Mouse (Mus musculus): Measurements from ENCODE around the gene Sec14l3. TPM values are rescaled to one million over a fixed set of nuclear protein-coding genes. Genes with fewer than 3 reads are reported as not detected.
"Not testable (repeated sequence)": the region's sequence is repeated elsewhere in the genome, so short reads cannot be mapped to it uniquely, and the experiment has no call there.

Sec14l3 gene
- polyA plus RNA-seq (2014; fragmentation: Nextera tagmentation; extraction: Ambion mirVana), result not detected in 2 replicates

DNA sequence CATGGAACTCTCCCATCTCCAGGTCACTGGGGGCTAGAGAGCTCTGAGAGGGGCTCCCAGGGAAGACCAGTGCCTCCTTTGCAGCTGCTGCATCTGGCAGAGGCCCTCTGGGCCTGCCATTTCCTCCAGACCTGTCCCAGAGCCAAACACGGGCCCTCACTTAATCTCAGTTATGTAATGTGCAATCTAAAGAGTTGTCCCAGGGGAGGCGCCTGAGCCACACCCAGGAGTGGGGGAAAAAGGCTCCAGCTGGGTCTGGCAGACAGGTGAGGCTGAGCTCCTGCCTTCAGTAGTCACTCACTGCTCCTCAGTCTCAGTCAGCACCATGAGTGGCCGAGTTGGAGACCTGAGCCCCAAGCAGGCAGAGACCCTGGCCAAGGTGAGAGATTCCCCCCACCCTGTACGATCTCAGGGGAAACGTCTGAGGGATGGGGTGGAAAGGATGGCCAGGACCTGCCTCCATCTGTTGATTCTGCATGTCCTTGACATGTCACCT lies at the start of gene Sec14l3:
Gene Sec14l3, plus strand, starts transcription at position 215 of the 496 bp plus-strand sequence.
- Histone ChIP-seq H3K4me3 (ENCODE audit: low read depth, low read length) (no peak within 1 kb of the TSS), H3K27ac (replicated peaks; ENCODE audit: low read depth, low read length) (no peak within 1 kb of the TSS), H3K27me3 (ENCODE audit: control insufficient read depth, insufficient read depth, low read length) (no peaks in the 10 kb centered on the region), H3K9ac (replicated peaks; ENCODE audit: low read length) (no peak within 1 kb of the TSS), H3K4me1 (ENCODE audit: control insufficient read depth, insufficient read depth, low read length) (no peaks in the 10 kb centered on the region), H3K36me3 (replicated peaks; ENCODE audit: control insufficient read depth, insufficient read depth, low read depth, low read length) (no peaks in the 10 kb centered on the region), H3K4me2 (ENCODE audit: low read depth, low read length) (no peak within 1 kb of the TSS), H3K9me3 (replicated peaks; ENCODE audit: control insufficient read depth, low read length) (no peaks in the 10 kb centered on the region)
- ATAC-seq (replicated peaks; ENCODE audit: insufficient number of reproducible peaks, low FRiP score, low TSS enrichment, low read depth) (no peak), DNase-seq (ENCODE audit: low spot score) (no peak)
- 66% methylated on average over 5 of the region's 5 CpGs for WGBS

DNA sequence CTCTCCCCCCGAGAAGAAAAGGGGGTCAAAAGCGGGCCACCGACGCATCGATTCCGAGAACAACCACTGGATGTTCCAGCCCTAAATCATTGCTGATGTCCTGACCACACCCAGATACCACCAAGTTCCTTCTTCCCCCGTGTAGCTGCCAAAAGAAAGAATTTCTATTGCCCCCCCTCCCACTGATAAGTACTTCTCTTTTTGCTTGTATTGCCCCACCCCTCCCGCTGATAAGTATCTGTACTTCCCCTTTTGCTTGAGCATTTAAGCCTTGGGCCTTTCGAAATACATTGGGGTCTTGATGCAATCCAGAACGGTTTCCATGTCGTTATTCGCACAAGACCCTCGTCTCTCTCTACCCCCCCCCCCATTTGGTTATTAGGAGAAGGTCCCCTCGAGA lies 48.8 kb upstream of the Sec14l3 start:
- H3K27ac ChIP-seq (replicated peaks; ENCODE audit: low read depth, low read length); DNase-seq (ENCODE audit: low spot score): not testable (repeated sequence)

DNA sequence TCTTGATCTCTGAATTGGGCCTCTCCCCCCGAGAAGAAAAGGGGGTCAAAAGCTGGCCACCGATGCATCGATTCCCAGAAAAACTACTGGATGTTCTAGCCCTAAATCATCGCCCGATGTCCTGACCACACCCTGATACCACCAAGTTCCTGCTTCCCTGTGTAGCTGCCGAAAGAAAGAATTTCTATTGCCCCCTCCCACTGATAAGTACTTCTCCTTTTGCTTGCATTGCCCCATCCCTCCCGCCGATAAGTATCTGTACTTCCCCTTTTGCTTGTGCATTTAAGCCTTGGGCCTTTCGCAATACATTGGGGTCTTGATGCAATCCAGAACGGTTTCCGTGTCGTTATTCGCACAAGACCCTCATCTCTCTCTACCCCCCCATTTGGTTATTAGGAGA lies 42.5 kb upstream of the Sec14l3 start:
- H3K9ac ChIP-seq (replicated peaks; ENCODE audit: low read length); H3K27me3 ChIP-seq (ENCODE audit: control insufficient read depth, insufficient read depth, low read length); H3K4me1 ChIP-seq (ENCODE audit: control insufficient read depth, insufficient read depth, low read length); H3K4me3 ChIP-seq (ENCODE audit: low read depth, low read length); DNase-seq (ENCODE audit: low spot score); H3K36me3 ChIP-seq (replicated peaks; ENCODE audit: control insufficient read depth, insufficient read depth, low read depth, low read length); ATAC-seq (replicated peaks; ENCODE audit: insufficient number of reproducible peaks, low FRiP score, low TSS enrichment, low read depth); H3K4me2 ChIP-seq (ENCODE audit: low read depth, low read length); H3K9me3 ChIP-seq (replicated peaks; ENCODE audit: control insufficient read depth, low read length); H3K27ac ChIP-seq (replicated peaks; ENCODE audit: low read depth, low read length): not testable (repeated sequence)
- 92% methylated on average over 13 of the region's 13 CpGs for WGBS

More for the DNA sequence above, 48.8 kb upstream of the Sec14l3 start:
- ATAC-seq (replicated peaks; ENCODE audit: insufficient number of reproducible peaks, low FRiP score, low TSS enrichment, low read depth); H3K4me1 ChIP-seq (ENCODE audit: control insufficient read depth, insufficient read depth, low read length); H3K27me3 ChIP-seq (ENCODE audit: control insufficient read depth, insufficient read depth, low read length); H3K9me3 ChIP-seq (replicated peaks; ENCODE audit: control insufficient read depth, low read length); H3K9ac ChIP-seq (replicated peaks; ENCODE audit: low read length); H3K4me2 ChIP-seq (ENCODE audit: low read depth, low read length); H3K36me3 ChIP-seq (replicated peaks; ENCODE audit: control insufficient read depth, insufficient read depth, low read depth, low read length); H3K4me3 ChIP-seq (ENCODE audit: low read depth, low read length): not testable (repeated sequence)
- WGBS, result 91% methylated on average over 14 of the region's 14 CpGs

DNA sequence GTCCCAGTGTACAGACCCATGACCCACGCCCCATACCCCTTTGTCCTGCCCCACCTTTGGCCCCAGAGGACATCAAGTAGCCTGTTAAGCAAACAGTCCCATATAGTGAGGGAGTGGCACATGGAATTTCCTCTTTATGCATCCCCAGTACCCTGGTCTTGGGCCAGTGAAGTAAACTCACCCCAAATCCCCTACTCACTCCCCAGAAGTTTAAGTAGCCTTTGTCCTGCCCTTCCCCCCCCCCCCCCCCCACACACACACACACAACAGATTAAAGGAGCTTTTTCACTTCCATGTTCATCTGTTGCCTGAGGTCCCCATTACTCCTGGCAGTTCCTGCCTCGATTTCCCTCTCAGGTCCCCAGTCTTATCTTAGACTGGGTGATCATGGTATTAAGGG lies 41.3 kb upstream of the Sec14l3 start:
- Histone ChIP-seq H3K4me1 (ENCODE audit: control insufficient read depth, insufficient read depth, low read length) (no peaks in the 10 kb centered on the region), H3K27ac (replicated peaks; ENCODE audit: low read depth, low read length) (no peak overlapping the region), H3K4me2 (ENCODE audit: low read depth, low read length) (no peak overlapping the region), H3K4me3 (ENCODE audit: low read depth, low read length) (no peak overlapping the region), H3K9me3 (replicated peaks; ENCODE audit: control insufficient read depth, low read length) (no peaks in the 10 kb centered on the region), H3K27me3 (ENCODE audit: control insufficient read depth, insufficient read depth, low read length) (no peaks in the 10 kb centered on the region), H3K36me3 (replicated peaks; ENCODE audit: control insufficient read depth, insufficient read depth, low read depth, low read length) (no peaks in the 10 kb centered on the region), H3K9ac (replicated peaks; ENCODE audit: low read length) (no peak overlapping the region)
- no peak for ATAC-seq (replicated peaks; ENCODE audit: insufficient number of reproducible peaks, low FRiP score, low TSS enrichment, low read depth)
- WGBS, result 71% methylated on average over 2 of the region's 2 CpGs
- DNase-seq (ENCODE audit: low spot score), result no peak

DNA sequence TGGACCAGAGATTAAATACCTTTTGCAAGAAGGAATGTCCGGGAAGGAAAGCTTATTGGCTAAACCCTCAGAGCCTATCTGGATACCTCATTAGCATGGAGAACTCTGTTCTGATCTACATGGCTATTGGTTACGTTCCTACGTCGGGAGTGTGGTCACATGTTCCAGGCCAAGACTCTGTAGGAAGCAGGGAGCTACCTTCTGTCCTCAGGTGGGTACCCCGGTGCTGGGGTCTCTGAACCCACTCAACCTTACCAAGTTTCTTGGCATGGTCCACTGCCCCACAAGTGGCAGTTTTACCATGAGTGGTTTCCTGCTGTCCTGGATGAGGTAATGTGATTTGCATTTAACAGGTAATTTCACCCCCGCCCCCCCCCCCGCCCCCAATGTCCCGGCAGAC lies 37.6 kb upstream of the Sec14l3 start:
- no peak overlapping the region for H3K4me3 ChIP-seq (ENCODE audit: low read depth, low read length)
- no peaks in the 10 kb centered on the region for H3K27me3 ChIP-seq (ENCODE audit: control insufficient read depth, insufficient read depth, low read length)
- H3K27ac ChIP-seq (replicated peaks; ENCODE audit: low read depth, low read length), result no peak overlapping the region
- WGBS, result 83% methylated on average over 8 of the region's 8 CpGs
- no peaks in the 10 kb centered on the region for H3K4me1 ChIP-seq (ENCODE audit: control insufficient read depth, insufficient read depth, low read length)
- no peaks in the 10 kb centered on the region for H3K36me3 ChIP-seq (replicated peaks; ENCODE audit: control insufficient read depth, insufficient read depth, low read depth, low read length)
- H3K4me2 ChIP-seq (ENCODE audit: low read depth, low read length), result no peak overlapping the region
- H3K9ac ChIP-seq (replicated peaks; ENCODE audit: low read length), result no peak overlapping the region
- ATAC-seq (replicated peaks; ENCODE audit: insufficient number of reproducible peaks, low FRiP score, low TSS enrichment, low read depth) (no peak), DNase-seq (ENCODE audit: low spot score) (no peak)
- no peaks in the 10 kb centered on the region for H3K9me3 ChIP-seq (replicated peaks; ENCODE audit: control insufficient read depth, low read length)

DNA sequence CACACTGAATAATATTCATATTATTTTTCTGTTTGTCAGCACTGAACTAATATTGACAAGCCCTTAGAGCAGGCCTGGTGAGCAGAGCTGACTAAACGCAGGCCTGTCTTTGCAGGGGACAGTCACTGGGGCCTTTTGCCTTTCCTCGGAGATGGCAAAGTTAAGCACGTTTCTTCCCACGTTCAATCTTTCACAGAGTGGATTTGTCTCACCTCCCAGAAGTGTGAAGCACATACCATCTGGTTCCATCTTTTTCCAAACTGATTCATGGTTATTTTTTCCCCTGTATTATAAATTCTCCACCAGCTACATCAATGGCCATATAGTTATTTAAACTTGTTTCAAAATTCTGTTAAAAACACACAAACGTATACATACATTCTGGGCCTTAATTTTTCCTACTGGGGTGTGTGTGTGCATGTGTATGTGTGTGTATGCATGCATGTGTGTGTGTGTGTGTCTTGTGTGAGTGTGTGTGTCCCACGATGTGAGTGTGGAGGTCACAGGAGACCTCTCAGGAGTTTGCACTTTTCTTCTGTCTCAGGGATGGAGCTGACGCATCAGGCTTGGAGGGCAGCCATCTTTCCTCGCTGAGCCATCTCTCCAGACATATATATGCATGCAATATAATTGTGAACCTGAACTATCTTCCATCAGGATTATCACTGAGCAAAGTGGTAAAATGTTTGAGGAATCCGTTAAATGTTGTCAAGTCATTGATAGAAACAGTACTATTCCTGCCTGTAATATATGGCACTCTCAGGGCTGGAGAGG lies 36.9 kb upstream of the Sec14l3 start:
- ATAC-seq (replicated peaks; ENCODE audit: insufficient number of reproducible peaks, low FRiP score, low TSS enrichment, low read depth), result no peak
- H3K9ac ChIP-seq (replicated peaks; ENCODE audit: low read length), result no peak overlapping the region
- H3K9me3 ChIP-seq (replicated peaks; ENCODE audit: control insufficient read depth, low read length), result no peaks in the 10 kb centered on the region
- H3K36me3 ChIP-seq (replicated peaks; ENCODE audit: control insufficient read depth, insufficient read depth, low read depth, low read length), result no peaks in the 10 kb centered on the region
- DNase-seq (ENCODE audit: low spot score), result no peak
- H3K4me3 ChIP-seq (ENCODE audit: low read depth, low read length), result no peak overlapping the region
- H3K27ac ChIP-seq (replicated peaks; ENCODE audit: low read depth, low read length), result no peak overlapping the region
- WGBS, result 76% methylated on average over 9 of the region's 9 CpGs
- no peak overlapping the region for H3K4me2 ChIP-seq (ENCODE audit: low read depth, low read length)
- no peaks in the 10 kb centered on the region for H3K4me1 ChIP-seq (ENCODE audit: control insufficient read depth, insufficient read depth, low read length)
- no peaks in the 10 kb centered on the region for H3K27me3 ChIP-seq (ENCODE audit: control insufficient read depth, insufficient read depth, low read length)

DNA sequence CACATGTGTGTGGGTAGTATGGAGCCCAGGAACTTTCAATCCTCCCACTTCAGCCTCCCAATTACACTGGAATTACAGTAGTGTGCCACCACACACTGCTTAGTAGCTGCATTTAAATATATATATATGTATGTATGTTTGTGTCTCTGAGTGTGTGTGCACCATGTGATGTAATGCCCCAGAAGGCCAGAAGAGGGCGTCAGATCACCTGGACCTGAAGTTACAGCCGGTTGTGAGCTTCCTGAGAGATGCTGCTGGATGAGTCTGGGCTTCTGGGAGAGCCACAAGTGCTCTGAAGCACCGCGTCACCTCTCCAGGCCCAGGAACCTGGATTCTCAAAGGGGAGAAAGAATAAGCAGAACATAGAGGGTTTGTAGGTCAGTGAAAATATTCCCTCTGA lies 35.3 kb upstream of the Sec14l3 start:
- Histone ChIP-seq H3K27ac (replicated peaks; ENCODE audit: low read depth, low read length) (no peak overlapping the region), H3K4me3 (ENCODE audit: low read depth, low read length) (no peak overlapping the region), H3K9me3 (replicated peaks; ENCODE audit: control insufficient read depth, low read length) (no peaks in the 10 kb centered on the region), H3K9ac (replicated peaks; ENCODE audit: low read length) (no peak overlapping the region), H3K4me2 (ENCODE audit: low read depth, low read length) (no peak overlapping the region), H3K4me1 (ENCODE audit: control insufficient read depth, insufficient read depth, low read length) (no peaks in the 10 kb centered on the region), H3K27me3 (ENCODE audit: control insufficient read depth, insufficient read depth, low read length) (no peaks in the 10 kb centered on the region), H3K36me3 (replicated peaks; ENCODE audit: control insufficient read depth, insufficient read depth, low read depth, low read length) (no peaks in the 10 kb centered on the region)
- ATAC-seq (replicated peaks; ENCODE audit: insufficient number of reproducible peaks, low FRiP score, low TSS enrichment, low read depth), result no peak
- WGBS, result 68% methylated on average over 4 of the region's 4 CpGs
- DNase-seq (ENCODE audit: low spot score), result no peak

DNA sequence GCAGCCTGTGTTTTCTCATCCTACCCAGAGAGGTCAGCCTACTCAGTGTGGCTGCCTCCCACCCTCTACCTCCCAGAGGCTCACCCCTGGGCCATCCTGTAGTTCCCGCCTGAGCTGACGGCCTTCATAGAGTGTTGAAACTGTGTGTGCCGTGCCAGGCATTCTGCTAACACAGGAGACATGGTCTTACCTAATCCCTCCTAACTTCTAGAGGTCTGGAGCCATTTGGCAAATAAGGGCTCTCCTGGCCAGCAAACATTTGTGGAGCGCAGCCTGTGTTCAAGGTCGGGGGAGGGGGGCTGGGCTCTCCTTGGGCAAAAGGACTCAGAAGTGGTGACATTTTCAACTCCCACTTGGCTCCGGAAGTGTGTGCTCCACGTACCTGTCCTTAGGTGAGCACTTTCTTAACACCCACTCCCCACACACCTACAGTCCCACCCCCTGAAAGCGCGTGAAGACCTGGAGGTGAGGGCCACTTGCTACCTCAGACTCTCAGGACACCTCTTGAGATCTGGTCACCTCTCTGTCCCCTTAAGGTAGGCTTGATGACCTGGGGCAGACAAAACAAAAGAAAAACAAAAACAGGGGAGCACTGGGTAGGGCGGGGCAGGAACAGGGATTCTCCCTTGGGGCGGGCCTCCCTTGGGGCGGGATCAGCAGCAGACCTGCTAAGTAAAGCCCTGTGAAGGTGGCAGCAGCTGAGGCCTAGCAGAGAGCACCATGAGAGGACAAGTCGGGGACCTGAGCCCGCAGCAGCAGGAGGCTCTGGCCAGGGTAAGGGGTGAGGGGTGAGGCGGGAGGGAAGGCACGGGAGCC lies 33.3 kb upstream of the Sec14l3 start, which contains the start of gene Sec14l4:
Gene Sec14l4, plus strand, starts transcription at position 337 of the 816 bp plus-strand sequence.
- Histone ChIP-seq H3K9ac (replicated peaks; ENCODE audit: low read length) (no peak within 1 kb of the TSS), H3K4me2 (ENCODE audit: low read depth, low read length) (no peak within 1 kb of the TSS), H3K27me3 (ENCODE audit: control insufficient read depth, insufficient read depth, low read length) (no peaks in the 10 kb centered on the region), H3K36me3 (replicated peaks; ENCODE audit: control insufficient read depth, insufficient read depth, low read depth, low read length) (no peaks in the 10 kb centered on the region), H3K4me1 (ENCODE audit: control insufficient read depth, insufficient read depth, low read length) (no peaks in the 10 kb centered on the region), H3K27ac (replicated peaks; ENCODE audit: low read depth, low read length) (no peak within 1 kb of the TSS), H3K4me3 (ENCODE audit: low read depth, low read length) (no peak within 1 kb of the TSS), H3K9me3 (replicated peaks; ENCODE audit: control insufficient read depth, low read length) (no peaks in the 10 kb centered on the region)
- WGBS, result 37% methylated on average over 16 of the region's 16 CpGs
- no peak for ATAC-seq (replicated peaks; ENCODE audit: insufficient number of reproducible peaks, low FRiP score, low TSS enrichment, low read depth)
- no peak for DNase-seq (ENCODE audit: low spot score)

Measured in embryonic facial prominence, embryonic 11.5 days (tissue).